Comparison of ENCODE assay signal across 24 mouse cellular contexts in the genomic region with DNA sequence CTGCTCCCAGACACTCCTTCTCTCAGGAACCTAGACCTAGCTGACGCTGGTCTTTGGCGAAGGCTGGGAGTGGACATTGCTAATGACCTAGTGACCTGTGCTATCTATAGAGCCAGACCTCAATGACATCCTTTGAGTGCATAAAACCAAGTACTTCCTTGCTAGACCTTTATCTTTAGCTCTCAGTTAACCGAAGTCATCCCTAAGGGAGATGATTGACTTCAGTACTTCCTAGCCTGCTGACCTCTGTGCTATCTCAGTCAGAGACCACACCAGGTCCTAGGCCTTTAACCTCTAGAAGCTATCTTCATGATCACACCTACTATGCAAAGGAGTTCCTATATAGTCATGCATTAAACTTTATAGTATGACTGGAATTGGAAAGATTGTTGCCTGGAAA. TPM values are rescaled to one million over a fixed set of nuclear protein-coding genes. Genes with fewer than 3 reads are reported as not detected.
"Had no signal": no experiment of that assay in that cellular context is flagged by ENCODE, and none has a peak within 500 bp of the region (broad histone marks: within the 10 kb centered on the region; RNA-seq: fewer than 3 reads in every experiment).

No protein-coding gene starts in this region.

- H3K9ac ChIP-seq: neural tube, embryonic 12.5 days; neural tube, embryonic 13.5 days; neural tube, embryonic 15.5 days; stomach, embryonic 15.5 days had no signal

- H3K4me1 ChIP-seq: stomach, embryonic 15.5 days had no signal

- H3K27me3 ChIP-seq: neural tube, embryonic 12.5 days; neural tube, embryonic 13.5 days; neural tube, embryonic 15.5 days; stomach, embryonic 15.5 days had no signal

- DNase-seq: retina, postnatal 1 day; right cerebral cortex, adult 18-20 months; right cerebral cortex, postnatal 14 days; right cerebral cortex, postnatal 25 days; right cerebral cortex, postnatal 4 days; spleen, adult 18-20 months; thymus, adult 18-20 months; thymus, adult 2 months; thymus, postnatal 14 days; thymus, postnatal 25 days; thymus, postnatal 36 days; thymus, postnatal 4 days had no signal

- H3K9me3 ChIP-seq: neural tube, embryonic 12.5 days; neural tube, embryonic 13.5 days; neural tube, embryonic 15.5 days; stomach, embryonic 15.5 days had no signal

- H3K4me3 ChIP-seq: neural tube, embryonic 12.5 days; neural tube, embryonic 13.5 days; neural tube, embryonic 15.5 days; stomach, embryonic 15.5 days had no signal

- H3K36me3 ChIP-seq: neural tube, embryonic 12.5 days; neural tube, embryonic 13.5 days; neural tube, embryonic 15.5 days; stomach, embryonic 15.5 days had no signal

- H3K27ac ChIP-seq: neural tube, embryonic 12.5 days; neural tube, embryonic 13.5 days; neural tube, embryonic 15.5 days; stomach, embryonic 15.5 days; stomach, postnatal 0 days had no signal

RNA-seq across cellular contexts. Expression of a gene that starts 39.6 kb away (rescaled TPM):
- total RNA-seq: neutrophil, adult 5-6 weeks had no signal
- polyA plus RNA-seq: spleen, adult 2 months; testis, adult 2 months; thymus, adult 2 months; urinary bladder, adult 2 months had no signal

RNA-seq across cellular contexts. Expression of a gene that starts 54.0 kb away (rescaled TPM):
- total RNA-seq: neutrophil, adult 5-6 weeks had no signal
- polyA plus RNA-seq: neural tube, embryonic 12.5 days; neural tube, embryonic 15.5 days; small intestine, adult 2 months; spleen, adult 2 months; stomach, embryonic 14.5 days; stomach, embryonic 15.5 days; stomach, embryonic 16.5 days; thymus, adult 2 months had no signal
